ENCODE assay signal across 18 mouse cellular contexts in genomic region chr1:127441736-127442135, GRCm38 (mm10).
DNase-seq lines count a peak whose midpoint lies in the region; ATAC-seq and TF ChIP-seq lines count a peak whose summit lies in the region.
"Had no signal": no experiment of that assay in that cellular context is flagged by ENCODE, and none has a peak within 500 bp of the region (broad histone marks: within the 10 kb centered on the region; RNA-seq: fewer than 3 reads in every experiment).

No protein-coding gene starts in this region.

- ATAC-seq in hindbrain, postnatal 0 days = no peak
- ATAC-seq in hindbrain, embryonic 13.5 days (ENCODE audit: low FRiP score) = no peak
- no peak for ATAC-seq in intestine, embryonic 15.5 days
- no peak for ATAC-seq in stomach, postnatal 0 days (ENCODE audit: low FRiP score, low TSS enrichment)
- no peak for ATAC-seq in forebrain, embryonic 14.5 days
- ATAC-seq: liver, postnatal 0 days; midbrain, embryonic 16.5 days had no signal

- no peak for TF ChIP-seq POLR2A in thymus, adult 2 months (IDR thresholded peaks at IDR 0.05; ENCODE audit: control insufficient read depth, extremely low read depth, insufficient read depth, low read length, poor library complexity)

- H3K4me1 ChIP-seq in hindbrain, postnatal 0 days (ENCODE audit: insufficient read depth, low read length) = no peaks in the 10 kb centered on the region
- peaks cover 31% of the 10 kb centered on the region for H3K4me1 ChIP-seq in hindbrain, embryonic 13.5 days (replicated peaks)
- peaks cover 24% of the 10 kb centered on the region for H3K4me1 ChIP-seq in thymus, adult 2 months (replicated peaks; ENCODE audit: control insufficient read depth, insufficient read depth, low read length)
- peaks cover 15% of the 10 kb centered on the region; the same call in 1 of the 2 replicates for H3K4me1 ChIP-seq in intestine, embryonic 15.5 days (replicated peaks)
- no peaks in the 10 kb centered on the region for H3K4me1 ChIP-seq in stomach, postnatal 0 days (replicated peaks; ENCODE audit: control insufficient read depth, insufficient read depth)
- peaks cover 12% of the 10 kb centered on the region for H3K4me1 ChIP-seq in forebrain, embryonic 14.5 days (ENCODE audit: control insufficient read depth, insufficient read depth, low read length)

- H3K27ac ChIP-seq in hindbrain, postnatal 0 days = no peak overlapping the region
- no peak overlapping the region for H3K27ac ChIP-seq in hindbrain, embryonic 13.5 days
- no peak overlapping the region for H3K27ac ChIP-seq in thymus, adult 2 months (ENCODE audit: control insufficient read depth, insufficient read depth, low read length)
- H3K27ac ChIP-seq in intestine, embryonic 15.5 days = 0 out of 2 replicates have a peak overlapping the region, but pooled peaks have one; percentile 32
- H3K27ac ChIP-seq in stomach, postnatal 0 days (replicated peaks) = no peak overlapping the region
- no peak overlapping the region for H3K27ac ChIP-seq in forebrain, embryonic 14.5 days (ENCODE audit: low read depth, low read length)

- no peak for DNase-seq in hindbrain, postnatal 0 days (ENCODE audit: low spot score)
- peak; percentile 18 for DNase-seq in thymus, postnatal 0 days (ENCODE audit: low spot score)
- no peak for DNase-seq in thymus, adult 2 months
- DNase-seq in stomach, postnatal 0 days (ENCODE audit: low spot score) = no peak
- no peak for DNase-seq in lung, postnatal 10 days
- DNase-seq in forebrain, embryonic 14.5 days (ENCODE audit: low spot score) = no peak
- DNase-seq: adrenal gland, postnatal 10 days; cerebellum, adult 2 months; gastrocnemius, postnatal 25 days; kidney, postnatal 36 days; liver; liver, postnatal 0 days; right cerebral cortex, adult 18-20 months; thymus, postnatal 25 days had no signal

- no peaks in the 10 kb centered on the region for H3K36me3 ChIP-seq in hindbrain, postnatal 0 days (ENCODE audit: insufficient read depth, low read length)
- H3K36me3 ChIP-seq in hindbrain, embryonic 13.5 days = peaks cover 8% of the 10 kb centered on the region
- peaks cover 8% of the 10 kb centered on the region for H3K36me3 ChIP-seq in thymus, adult 2 months (ENCODE audit: control insufficient read depth, insufficient read depth, low read length)
- H3K36me3 ChIP-seq in intestine, embryonic 15.5 days = no peaks in the 10 kb centered on the region
- no peaks in the 10 kb centered on the region; the same call in 1 of the 2 replicates for H3K36me3 ChIP-seq in stomach, postnatal 0 days (ENCODE audit: control insufficient read depth, insufficient read depth, low read length)
- H3K36me3 ChIP-seq in forebrain, embryonic 14.5 days (ENCODE audit: control insufficient read depth, insufficient read depth, low read length) = peaks cover 6% of the 10 kb centered on the region; the same call in 1 of the 2 replicates

- no peaks in the 10 kb centered on the region for H3K27me3 ChIP-seq in hindbrain, postnatal 0 days (ENCODE audit: insufficient read depth, low read length)
- H3K27me3 ChIP-seq in hindbrain, embryonic 13.5 days = no peaks in the 10 kb centered on the region
- no peaks in the 10 kb centered on the region for H3K27me3 ChIP-seq in thymus, adult 2 months (ENCODE audit: control insufficient read depth, insufficient read depth, low read length)
- H3K27me3 ChIP-seq in intestine, embryonic 15.5 days (replicated peaks) = no peaks in the 10 kb centered on the region
- H3K27me3 ChIP-seq in stomach, postnatal 0 days (ENCODE audit: control insufficient read depth, insufficient read depth, low read length) = no peaks in the 10 kb centered on the region
- H3K27me3 ChIP-seq in forebrain, embryonic 14.5 days (replicated peaks; ENCODE audit: control insufficient read depth, insufficient read depth, low read length) = no peaks in the 10 kb centered on the region
- H3K27me3 ChIP-seq: heart, embryonic 12.5 days had no signal

- no peak overlapping the region for H3K4me3 ChIP-seq in hindbrain, postnatal 0 days (ENCODE audit: low read length)
- H3K4me3 ChIP-seq in hindbrain, embryonic 13.5 days = no peak overlapping the region
- H3K4me3 ChIP-seq in thymus, adult 2 months (ENCODE audit: control insufficient read depth, insufficient read depth, low read length) = no peak overlapping the region
- H3K4me3 ChIP-seq in intestine, embryonic 15.5 days (replicated peaks) = no peak overlapping the region
- no peak overlapping the region for H3K4me3 ChIP-seq in stomach, postnatal 0 days (ENCODE audit: low read depth, low read length)
- no peak overlapping the region for H3K4me3 ChIP-seq in forebrain, embryonic 14.5 days (ENCODE audit: low read depth, low read length)
- H3K4me3 ChIP-seq: heart, embryonic 12.5 days had no signal

- TF ChIP-seq CTCF in hindbrain, postnatal 0 days (IDR thresholded peaks at IDR 0.05; ENCODE audit: low read depth) = 0 out of 2 replicates have a peak, but pooled peaks have one; percentile 12
- TF ChIP-seq CTCF in thymus, adult 2 months (IDR thresholded peaks at IDR 0.05; ENCODE audit: borderline replicate concordance, control insufficient read depth, extremely low read depth, insufficient read depth, low read length, poor library complexity) = no peak
- peak; percentile 45 for TF ChIP-seq CTCF in stomach, postnatal 0 days (IDR thresholded peaks at IDR 0.05; ENCODE audit: low read depth)

- no peaks in the 10 kb centered on the region for H3K9me3 ChIP-seq in hindbrain, postnatal 0 days (ENCODE audit: low read length)
- H3K9me3 ChIP-seq in hindbrain, embryonic 13.5 days = no peaks in the 10 kb centered on the region
- no peaks in the 10 kb centered on the region for H3K9me3 ChIP-seq in intestine, embryonic 15.5 days
- H3K9me3 ChIP-seq in stomach, postnatal 0 days (ENCODE audit: control insufficient read depth, low read length) = no peaks in the 10 kb centered on the region
- no peaks in the 10 kb centered on the region for H3K9me3 ChIP-seq in forebrain, embryonic 14.5 days (replicated peaks; ENCODE audit: control insufficient read depth, low read length)
- H3K9me3 ChIP-seq: heart, embryonic 12.5 days had no signal

- 81% methylated on average over 3 of the region's 3 CpGs for WGBS in hindbrain, postnatal 0 days
- WGBS in hindbrain, embryonic 13.5 days = 87% methylated on average over 3 of the region's 3 CpGs
- WGBS in thymus, adult 2 months = 56% methylated on average over 3 of the region's 3 CpGs
- WGBS in intestine, embryonic 15.5 days = 70% methylated on average over 3 of the region's 3 CpGs
- 61% methylated on average over 3 of the region's 3 CpGs for WGBS in stomach, postnatal 0 days
- WGBS in forebrain, embryonic 14.5 days = 81% methylated on average over 3 of the region's 3 CpGs

- TF ChIP-seq EP300 in stomach, postnatal 0 days (optimal IDR thresholded peaks at IDR 0.05) = no peak

- H3K9ac ChIP-seq in hindbrain, postnatal 0 days (replicated peaks; ENCODE audit: low read length) = no peak overlapping the region
- H3K9ac ChIP-seq in hindbrain, embryonic 13.5 days = no peak overlapping the region
- no peak overlapping the region for H3K9ac ChIP-seq in intestine, embryonic 15.5 days
- no peak overlapping the region for H3K9ac ChIP-seq in stomach, postnatal 0 days (ENCODE audit: low read length)
- no peak overlapping the region for H3K9ac ChIP-seq in forebrain, embryonic 14.5 days (ENCODE audit: low read length)
- H3K9ac ChIP-seq: heart, embryonic 12.5 days; liver, postnatal 0 days had no signal

- H3K4me2 ChIP-seq in hindbrain, postnatal 0 days (ENCODE audit: low read depth, low read length) = no peak overlapping the region
- no peak overlapping the region for H3K4me2 ChIP-seq in hindbrain, embryonic 13.5 days
- H3K4me2 ChIP-seq in intestine, embryonic 15.5 days (replicated peaks) = no peak overlapping the region
- no peak overlapping the region for H3K4me2 ChIP-seq in stomach, postnatal 0 days (replicated peaks; ENCODE audit: low read depth)
- no peak overlapping the region for H3K4me2 ChIP-seq in forebrain, embryonic 14.5 days (ENCODE audit: low read length)
- H3K4me2 ChIP-seq: heart, embryonic 12.5 days had no signal
